Mouse (Mus musculus) frontal cortex, postnatal 10 days (tissue): ENCODE results near the gene Sympk.

Source experiments
- DNase-seq, 2 experiments: peaks; one replicate each; pipeline ENCODE4 v3.0.0; 2022; ENCODE audit warnings: low spot score in 2 of 2, mixed read lengths in 1 of 2

Gene Sympk

DNA sequence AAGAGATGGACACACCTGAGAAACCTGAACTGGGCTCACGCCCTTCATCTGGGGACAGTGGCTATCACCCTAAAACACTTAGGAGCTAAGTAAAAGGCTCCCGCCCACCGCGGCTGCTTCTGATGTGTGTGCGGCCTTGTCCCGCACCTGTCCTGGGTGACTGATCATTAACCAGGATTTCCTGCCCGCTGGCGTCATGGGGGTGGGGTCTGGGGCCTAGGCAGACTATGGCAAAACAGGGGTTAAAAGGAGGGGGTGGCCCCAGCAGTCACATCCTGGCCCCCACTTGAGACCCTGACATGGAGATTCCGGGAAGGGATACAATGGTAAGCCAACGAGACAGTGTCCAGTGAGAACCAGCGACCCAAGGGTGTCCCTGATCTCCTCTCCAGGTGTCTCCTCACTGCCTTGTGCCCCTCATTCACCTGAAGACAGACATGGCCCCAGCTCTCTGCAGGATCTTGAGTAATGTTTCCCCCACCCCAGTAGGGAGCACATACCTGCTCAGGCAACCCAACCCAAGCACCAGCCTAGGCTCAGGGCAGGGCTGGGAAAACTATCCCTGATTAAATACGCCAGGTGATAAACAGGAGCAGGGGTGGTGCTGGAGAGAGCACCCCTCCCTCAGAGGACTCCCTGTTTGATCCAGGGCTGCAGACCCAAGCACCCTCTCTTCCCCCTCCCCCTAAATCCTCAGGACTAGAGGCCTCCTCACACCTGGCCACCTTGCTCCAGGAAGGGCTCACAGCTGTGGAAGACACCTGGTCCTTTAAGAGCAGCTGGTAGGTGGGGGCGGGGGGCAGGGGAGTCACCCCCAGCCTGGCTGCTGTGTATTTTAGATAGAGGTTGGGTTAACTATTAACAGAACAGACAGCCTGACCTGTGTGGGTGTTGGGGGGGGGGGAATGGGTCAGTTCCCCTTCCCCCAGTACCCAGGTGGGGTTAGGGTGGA, 16.9 kb upstream of the Sympk start:
- DNase-seq = no peak

DNA sequence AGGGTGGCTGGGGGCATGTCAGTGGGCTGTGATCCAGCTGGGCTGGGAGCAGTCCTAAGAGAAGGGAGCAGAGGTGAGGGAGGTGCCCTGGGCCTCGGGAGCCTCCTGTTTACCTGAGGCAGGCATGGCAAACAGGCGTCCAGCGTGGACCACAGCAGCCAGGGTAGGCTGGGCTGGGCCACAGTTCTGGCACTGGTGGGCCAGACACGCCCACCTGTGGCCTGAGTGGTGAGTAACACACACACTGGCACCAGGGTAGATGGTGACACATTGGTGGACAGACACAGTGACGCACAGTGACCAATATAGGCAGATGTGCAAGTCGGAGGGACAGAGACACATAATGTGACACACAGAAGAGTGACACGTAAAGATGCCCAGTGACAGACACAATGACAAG, 13.6 kb upstream of the Sympk start:
- DNase-seq = no peak

DNA sequence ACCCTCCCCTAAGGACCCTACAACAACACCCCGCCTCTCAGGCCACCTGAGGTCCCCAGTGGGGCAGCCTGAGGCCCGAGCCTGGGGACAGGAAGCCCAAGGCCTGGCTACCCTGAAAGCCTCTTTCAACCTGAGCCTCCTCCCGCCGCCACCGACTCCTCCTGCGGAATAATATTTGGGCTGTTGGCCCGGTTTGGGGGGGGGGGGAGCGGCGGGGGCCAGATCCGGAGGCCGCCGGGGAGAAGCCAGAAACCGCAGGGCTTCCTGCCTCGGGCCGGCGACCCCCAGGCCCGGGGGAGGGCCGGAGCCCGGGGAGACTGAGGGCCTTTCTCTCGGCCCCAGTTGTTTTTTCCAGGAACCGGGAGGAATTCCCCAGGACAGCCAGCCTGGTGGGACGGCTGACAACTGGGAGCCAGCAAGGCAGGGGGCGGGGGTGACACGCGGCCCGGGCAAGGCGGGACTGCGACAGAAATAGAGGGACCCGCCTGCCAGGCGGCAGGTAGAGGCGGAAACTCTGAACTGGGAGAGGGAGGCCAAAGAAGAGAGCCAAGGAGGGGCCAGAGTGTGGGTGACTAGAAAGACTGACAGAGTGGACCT, 12.1 kb upstream of the Sympk start:
- DNase-seq = no peak

DNA sequence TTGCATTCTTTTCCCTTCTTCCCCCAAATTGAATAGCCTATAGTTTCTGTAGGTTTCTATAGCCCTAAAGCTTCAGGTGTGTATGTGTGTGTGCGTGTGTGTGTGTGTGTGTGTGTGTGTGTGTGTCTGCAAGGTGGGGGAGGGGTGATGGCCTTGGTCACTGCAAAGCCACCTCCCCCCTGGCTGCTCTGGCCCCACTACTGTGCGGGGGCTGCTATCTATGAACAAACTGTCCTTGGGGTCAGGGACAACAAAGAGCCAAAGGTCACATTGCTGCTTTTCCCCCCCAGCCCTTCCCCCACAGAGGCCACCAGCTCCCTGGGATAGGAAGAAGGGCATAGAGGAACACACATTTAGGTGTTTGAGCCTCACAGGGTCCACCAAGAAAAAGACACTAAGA, 11.3 kb upstream of the Sympk start:
- no peak for DNase-seq

DNA sequence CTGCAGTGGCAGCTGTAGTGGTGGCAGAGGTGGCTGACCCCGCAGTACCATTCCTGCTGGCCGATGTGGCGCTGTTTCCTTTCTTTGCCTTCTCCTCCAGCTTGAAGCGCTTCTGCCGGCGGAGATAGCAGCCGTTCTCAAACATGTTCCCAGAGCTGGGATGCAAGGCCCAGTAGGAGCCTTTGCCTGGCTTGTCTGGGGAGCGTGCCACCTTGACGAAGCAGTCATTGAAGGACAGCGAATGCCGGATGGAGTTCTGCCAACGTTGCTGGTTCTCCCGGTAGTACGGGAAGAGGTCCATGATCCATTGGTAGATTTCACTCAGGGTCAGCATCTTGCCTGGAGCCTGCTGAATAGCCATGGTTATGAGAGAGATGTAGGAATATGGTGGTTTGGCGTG, 9.7 kb upstream of the Sympk start:
- DNase-seq = peak in 1 of 2 experiments; percentile 7

DNA sequence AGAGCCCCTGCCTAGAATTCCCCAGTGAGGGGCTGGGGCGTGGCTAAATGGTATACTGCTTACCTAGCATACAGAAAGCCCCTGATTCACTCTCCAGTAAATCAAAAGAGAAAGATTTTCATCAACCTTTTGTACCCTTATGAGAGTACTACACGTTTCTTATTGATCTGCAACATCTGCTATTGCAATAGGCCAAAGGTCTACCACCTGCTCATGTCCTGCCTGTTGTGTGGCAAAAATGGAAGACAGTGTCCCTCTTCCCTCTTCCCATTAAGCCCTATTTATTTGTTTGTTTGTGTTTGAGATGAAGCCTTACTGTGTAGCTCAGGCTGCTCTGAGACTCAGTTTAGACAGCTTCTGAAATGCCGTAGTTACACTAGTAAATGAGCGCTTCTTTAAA, 8.1 kb upstream of the Sympk start:
- DNase-seq = no peak

DNA sequence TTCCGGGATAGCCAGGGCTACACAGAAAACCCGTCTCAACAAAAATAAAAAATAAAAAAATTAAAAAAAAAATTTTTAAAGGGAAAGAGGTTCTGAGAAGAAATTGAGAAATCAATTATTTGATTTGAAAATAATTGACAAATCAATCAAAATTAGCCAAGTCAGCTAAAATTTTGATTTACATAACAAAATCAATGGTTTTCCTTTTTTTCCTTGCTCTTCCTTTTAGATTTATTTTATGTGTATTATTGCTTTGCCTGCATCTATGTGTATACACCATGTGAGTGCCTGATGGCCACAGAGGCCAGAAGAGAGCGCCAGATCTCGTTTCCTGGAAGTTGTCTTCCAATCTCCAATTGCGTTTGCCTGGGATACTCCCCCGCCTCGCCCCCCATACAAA, 6.3 kb upstream of the Sympk start:
- no peak for DNase-seq

DNA sequence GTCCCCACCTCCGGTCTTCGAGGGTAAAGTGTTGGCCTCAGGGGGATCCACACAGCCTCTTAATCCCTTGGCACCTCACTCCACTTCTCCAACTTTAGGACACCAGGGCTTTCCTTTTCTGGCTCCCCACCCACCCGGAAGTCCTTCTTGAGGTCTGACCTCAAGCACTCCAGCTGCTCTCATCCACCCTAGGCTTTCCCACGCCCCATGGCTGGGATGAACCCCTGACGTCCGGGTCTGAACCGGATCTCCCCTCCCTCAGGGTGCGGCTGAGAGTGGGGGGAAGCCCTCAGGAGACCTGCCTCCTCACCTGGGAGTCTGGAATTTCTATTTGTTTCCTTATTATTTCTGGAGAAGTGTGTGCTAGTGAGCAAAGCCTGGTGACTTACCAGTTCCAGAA, 3.1 kb upstream of the Sympk start:
- no peak for DNase-seq

DNA sequence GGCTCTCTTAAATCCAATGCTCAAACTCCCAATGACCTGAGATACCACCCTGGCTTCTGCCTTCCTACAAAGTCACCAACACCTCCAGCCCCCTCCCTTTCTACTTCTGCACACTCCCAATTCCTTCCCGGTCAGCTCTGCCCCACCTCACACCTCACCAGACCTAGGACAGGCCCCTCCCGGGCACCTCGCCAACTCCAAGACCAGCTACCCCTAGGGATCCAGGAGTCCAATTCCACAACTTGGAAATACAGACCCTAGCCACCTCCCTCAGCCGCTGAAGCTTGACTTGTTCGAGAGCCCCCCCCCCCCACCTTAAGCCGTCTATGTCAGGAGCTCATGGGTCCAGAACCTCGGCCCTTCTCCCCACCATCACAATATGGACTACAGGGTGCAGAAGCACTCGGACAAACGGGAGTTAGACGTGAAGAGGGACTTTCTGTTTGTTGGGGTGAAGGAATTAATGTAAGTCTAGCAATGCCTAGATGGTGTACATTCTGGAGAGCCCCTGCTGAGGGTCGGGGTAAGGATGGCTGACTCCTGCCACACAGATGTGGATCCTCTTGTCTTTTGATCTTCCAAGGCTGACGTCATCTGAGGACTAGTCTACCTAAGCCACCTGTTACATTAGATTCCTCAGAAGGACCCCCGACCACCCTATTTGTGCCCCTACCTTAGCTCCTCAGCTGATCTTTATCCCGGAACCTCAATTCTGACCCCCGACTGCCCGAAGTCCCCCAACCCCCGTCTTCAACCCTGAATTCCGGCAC, 1.8 kb upstream of the Sympk start:
- DNase-seq = no peak

DNA sequence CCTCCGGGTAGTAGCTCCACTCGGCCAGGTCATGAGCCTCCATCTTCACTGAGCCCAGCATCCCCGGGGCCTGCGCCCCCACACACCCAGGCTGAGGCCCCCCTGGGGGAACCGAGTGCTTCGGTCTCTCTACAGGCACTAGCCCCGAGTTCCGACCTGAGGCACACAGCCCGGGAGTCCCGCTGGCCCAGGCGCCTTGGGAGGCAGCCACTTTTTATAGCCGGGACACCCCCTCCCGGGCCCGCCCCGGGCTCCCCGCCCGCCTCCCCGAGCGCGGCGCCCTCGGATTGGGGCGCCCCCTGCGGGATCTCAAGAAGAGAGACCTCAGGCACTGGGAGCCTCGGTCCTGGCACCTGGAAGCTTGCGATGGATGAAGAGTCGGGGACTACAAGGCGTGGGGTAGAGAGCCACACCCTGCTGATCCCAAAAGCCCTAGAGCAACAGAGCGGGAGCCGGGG, 791 bp upstream of the Sympk start, which contains the start of gene Foxa3:
Foxa3 (minus strand) TSS at position 182 of the 458 bp plus-strand sequence.
- peak; percentile 50 to 55 for DNase-seq

DNA sequence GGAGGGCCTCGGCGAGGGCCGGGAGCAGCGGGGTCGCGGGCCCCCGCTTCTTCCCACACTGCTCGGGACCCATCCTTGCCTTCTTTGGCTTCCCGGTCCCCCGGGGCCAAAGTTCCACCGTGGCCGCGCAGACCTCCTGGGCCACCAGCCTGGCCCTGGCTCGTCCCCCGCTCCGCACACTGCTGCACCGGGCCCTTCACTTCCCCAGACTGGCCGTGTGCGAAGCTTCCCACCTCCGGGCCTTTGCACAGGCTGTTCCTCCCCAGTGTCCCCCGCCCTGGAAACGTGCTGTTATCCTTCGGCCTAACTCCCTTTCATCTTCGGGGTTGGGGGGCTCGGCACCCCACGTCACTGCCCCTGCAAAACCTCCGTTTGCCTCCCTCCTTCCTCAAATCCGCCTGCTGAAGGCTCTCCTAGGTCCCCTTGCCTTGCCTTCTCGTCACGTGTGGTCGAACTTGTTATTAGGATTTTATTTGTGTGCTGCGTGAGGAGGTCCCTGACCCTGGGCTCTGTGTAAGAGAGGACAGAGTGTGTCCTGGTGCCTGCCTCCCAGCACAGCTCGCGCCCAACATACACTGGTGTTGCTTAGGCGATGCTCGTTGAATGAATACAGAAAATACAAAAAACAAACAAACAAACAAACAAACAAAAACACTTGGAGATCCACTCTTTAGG, 541 bp downstream of the Sympk start:
- DNase-seq = no peak

DNA sequence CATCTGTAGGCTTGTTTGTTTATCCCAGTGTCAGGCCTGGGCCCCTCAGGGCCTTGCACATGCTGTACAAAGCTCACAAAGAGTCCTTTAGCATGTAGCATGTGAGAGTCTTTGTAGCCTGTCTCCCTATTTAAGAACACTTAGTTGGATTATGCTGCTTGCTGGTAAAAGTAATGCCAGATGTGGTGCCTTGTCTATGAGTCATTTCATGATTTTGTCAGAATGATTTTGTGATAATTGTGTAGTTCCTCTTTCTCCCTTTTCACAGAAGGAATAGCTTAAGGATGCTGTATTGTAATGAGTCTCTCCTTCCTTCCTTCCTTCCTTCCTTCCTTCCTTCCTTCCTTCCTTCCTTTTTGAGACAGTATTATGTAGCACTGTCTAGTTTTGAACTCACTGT, 3.9 kb downstream of the Sympk start:
- no peak for DNase-seq

DNA sequence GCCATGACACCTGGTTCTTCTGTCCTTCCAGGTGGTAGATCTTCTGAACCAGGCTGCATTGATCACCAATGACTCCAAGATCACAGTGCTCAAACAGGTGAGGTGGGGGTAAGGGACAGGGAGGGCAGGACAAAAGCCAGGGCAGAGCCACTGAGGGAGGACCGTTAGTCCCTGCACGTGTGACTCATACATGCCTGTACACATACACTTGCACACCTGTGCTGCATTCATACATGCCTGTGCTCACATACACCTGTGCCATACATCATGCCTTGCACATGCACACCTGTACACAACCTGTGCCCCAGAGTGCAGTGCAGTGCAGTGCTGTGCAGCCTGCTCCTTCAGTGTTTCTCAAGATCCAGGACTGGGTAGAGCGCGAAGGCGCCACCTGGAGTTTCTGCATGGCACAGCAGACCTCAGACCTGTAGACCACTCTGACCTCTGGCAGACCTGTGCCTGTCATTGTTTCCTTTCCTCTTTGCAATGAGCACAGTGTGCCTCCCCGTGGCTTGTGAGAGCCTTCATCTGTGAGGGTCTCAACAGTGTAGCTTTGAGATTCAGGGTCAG, 5.0 kb downstream of the Sympk start:
- DNase-seq = no peak

DNA sequence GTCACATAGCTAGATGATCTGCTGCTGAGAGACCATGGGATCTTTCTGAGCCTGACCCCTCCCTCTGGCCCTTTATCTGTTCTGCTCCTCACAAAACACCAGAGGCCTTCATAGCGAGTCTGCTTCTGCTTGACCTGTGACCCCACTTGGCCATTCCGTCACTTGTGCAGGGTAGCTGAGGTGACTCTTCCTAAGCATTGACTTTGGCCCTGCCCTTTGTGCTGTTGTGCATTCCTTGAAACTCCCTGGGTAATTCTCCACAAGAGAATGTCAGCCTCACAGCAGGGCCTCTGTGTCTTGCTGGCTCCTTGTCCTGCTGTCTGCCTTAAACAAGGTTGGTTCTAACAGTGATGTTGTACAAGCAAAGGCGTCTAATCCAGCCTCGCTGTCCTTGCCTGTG, 7.5 kb downstream of the Sympk start:
- DNase-seq = no peak

DNA sequence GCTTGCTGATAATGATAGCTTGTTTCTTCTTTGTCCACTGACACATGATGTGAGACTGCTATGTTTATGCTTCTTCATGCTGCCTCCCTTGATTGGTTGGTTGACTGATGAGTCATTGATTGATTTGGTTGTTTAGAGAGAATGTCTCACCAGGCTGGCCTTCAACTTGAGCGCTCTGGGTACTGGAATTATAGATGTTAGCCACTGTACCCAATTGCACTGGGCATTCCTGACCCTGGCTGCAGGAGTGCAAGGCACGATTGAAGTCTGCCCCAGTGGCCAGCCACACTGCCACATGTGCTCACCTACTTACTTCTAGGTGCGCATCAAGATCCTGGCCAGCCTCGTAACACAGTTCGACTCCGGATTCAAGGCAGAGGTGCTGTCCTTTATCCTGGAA, 20.4 kb downstream of the Sympk start:
- no peak for DNase-seq

DNA sequence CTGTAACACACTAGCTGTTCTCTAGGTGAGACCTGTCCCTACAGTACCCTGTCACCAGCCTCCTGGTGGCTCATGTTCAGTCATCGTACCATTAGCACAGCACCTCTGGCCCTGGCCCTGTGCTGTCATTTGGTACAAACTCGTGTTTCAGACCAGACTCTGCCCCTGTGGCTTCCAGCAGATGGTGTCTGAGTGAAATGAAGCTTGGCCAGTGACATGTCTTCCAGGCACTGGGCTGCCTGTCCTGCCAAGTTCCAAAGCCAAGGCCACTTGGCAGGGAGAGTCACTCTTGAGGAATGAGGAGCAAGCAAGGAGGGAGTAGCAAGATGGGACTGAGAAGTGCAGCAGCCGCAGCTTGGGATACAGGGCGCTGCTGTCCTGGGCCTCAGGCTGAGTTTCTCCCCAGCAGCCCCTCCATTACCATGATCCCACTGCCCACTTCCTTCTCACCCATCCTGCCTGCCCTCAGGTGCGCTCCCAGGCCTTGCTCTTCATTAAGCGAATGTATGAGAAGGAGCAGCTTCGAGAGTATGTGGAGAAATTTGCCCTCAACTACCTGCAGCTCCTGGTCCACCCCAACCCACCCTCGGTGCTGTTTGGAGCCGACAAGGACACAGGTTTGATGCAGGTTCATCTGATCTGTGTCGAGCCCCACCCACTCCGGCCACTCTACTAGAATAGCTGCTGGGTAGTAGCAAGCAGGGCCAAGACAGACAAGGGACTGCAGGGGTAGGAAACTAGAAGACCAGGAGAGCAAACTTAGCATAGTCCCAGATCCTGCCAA, 22.3 kb downstream of the Sympk start:
- DNase-seq = no peak

DNA sequence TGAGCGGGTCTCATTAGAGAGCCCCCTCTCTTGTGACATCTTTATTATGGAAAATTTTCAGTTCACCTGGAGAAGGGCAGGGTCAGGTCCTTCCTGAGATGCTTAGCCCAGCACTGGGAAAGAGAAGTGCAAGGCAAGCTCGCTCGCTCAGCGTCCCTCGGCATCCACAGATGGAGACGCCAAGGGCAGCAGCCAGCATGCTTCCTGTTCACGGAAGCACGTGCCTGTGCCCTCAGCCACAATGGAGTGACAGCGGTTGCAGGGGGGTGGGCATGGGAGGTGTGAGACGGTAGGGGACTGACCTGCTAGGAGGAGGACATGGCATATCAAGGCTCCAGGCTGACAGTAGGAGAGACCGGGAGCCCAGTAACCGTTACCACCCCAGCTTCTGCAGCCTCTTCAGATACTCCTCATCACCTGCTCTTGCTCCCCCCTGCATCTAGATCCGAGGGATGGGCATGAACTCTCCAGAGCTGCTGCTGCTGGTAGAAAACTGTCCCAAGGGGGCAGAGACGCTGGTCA, 23.9 kb downstream of the Sympk start:
- DNase-seq = no peak

DNA sequence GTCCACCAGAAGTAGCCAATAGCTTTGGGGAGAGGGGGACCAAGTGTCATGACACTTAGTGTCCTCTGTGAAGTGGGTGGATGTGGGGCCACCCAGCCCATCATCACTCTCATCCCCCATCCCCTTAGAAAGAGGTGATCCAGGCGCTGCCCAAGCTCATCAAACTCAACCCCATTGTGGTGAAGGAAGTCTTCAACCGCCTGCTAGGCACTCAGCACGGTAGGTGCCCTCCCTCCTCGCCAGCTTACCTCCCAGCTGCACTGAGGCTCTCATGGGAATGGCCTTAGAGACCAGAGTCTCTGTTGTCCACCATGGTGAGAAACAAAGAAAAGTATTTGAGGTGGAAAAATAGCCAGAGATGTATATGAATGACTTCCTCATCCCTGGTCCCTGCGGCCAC, 25.1 kb downstream of the Sympk start:
- no peak for DNase-seq

DNA sequence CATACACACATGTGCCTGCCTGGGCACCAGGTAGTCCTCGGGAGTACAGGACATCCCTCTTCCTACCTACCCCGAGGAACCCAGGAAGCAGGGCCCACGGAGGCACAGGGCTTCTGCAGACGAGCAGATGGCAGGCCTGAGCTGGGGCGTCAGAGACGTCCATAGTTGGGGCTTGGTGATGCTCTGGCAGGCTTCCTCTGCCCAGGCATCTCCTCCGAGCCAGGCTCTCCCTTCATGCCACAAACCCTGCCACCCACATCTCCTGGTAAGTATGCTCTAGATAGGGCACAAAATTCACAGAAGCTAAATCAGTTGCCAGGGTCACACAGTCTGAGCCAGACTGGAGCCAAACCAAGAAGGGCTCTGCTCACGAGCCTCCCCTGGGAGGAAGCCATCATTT, 26.0 kb downstream of the Sympk start:
- DNase-seq = no peak

DNA sequence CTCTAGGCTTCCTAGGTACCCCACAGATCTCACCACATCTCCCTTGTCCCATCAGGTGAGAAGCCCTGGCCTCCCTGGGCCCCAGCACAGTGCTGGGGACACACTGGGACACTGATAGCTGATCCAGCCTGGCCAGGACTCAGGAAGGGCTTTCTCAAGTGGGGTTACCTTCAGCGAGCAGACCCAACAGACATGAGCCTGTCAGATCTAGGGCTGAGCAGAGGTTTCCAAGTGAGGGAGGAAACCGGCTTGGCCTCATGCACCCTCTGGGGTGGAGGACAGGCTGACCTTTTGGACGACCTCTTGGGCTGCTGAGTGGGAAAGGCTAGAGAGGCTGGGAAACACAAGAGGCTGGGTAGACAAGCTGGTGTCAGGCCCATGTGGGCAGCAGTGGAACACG, 27.0 kb downstream of the Sympk start:
- DNase-seq = no peak
